Mouse (Mus musculus) urinary bladder, postnatal 36 days (tissue): ENCODE results near the gene Hyls1.
A peak's percentile ranks its signal among the peaks of the same experiment; 100 is the strongest.
"Not testable (repeated sequence)": the region's sequence is repeated elsewhere in the genome, so short reads cannot be mapped to it uniquely, and the experiment has no call there.

ENCODE experiments used
- DNase-seq, 2 experiments: peaks; one replicate each; pipeline ENCODE4 v3.0.0; 2022; ENCODE audit warnings: low spot score in 2 of 2, mixed read lengths in 1 of 2

Hyls1 gene

DNA sequence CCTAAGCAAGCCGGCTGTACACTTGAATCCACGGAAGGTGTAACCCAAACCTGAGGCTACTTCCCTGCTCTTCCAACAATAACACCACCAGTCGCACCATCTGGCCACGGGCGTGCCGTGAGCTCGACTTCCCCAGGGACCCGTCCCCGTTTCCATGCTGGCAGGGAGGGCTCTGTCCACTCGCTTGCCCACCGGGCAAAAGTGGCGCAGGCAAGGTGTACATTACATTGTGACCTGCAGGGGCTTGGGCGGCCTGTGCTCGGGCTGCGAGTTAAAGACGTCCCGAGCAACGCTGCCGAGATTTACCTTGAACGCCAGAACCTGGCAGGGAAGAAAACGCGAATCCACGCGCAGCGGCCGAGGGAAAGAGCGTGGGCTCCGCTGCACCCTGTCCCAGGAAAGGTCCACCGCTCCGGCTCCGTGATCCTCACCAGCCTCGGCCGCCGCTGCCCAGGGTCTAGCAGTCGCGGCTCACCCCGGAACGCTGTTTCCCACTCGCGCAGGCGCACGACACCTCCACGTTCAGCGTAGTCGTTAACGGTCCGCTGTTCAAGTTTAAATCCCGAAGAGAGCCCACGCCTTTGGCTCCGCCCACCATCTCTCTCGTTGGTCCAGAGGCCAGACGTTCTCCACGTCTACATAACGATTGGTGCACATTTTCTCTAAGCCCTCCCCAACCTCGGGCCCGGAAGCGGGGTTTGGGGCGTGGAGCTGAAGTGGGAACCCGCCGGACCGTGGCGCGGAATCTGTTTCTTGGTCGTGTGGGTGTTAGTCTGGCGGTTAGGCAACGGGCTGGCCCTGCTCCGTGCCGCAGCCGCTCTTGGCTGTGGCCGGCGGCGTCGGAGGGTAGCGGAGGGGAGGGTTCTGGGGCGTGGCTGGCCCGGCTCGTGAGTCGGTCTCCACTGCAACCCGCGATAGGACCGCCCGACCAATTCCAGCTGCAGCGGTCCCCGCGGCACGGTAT is at the start of gene Hyls1, which contains the start of gene Pate2:
Gene Hyls1 (minus strand): TSS at position 828 of the 964 bp plus-strand sequence.
Gene Pate2 (plus strand): TSS at position 714 of the 964 bp plus-strand sequence.
- DNase-seq, result peak; percentile 81 to 92

DNA sequence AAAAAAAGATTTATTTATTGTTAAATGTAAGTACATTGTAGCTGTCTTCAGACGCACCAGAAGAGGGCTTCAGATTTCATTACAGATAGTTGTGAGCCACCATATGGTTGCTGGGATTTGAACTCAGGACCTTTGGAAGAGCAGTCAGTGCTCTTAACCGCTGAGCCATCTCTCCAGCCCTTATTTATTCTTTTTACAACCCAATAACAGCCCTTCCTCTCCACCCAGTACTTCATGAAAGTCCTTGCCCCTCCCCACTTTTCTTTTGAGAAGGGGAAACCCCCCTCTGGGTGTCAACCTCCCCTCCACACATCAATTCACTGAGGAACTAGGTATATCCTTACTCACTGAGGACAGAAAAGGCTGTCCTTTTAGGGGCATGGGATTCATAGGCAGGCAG is 46.6 kb upstream of the Hyls1 start:
- not testable (repeated sequence) for DNase-seq

DNA sequence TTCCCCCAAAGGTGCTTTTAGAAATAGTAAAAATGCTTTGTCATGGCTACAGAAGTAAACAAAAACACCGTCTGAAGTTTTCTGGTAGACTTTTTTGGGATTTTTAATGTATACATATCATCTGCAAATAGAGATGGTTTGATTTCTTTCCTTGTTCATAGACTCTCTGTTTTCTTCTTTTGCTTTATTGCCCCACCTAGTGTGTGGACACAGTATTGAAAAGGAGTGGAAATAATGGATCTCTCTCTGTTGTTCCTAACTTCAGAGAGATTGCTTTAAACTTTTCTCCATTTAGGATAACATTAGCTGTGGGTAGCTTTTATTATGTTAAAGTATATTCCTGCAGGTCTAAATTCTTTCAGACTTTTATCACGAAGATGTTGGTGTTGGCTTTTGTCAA is 43.8 kb upstream of the Hyls1 start:
- DNase-seq, result no peak

DNA sequence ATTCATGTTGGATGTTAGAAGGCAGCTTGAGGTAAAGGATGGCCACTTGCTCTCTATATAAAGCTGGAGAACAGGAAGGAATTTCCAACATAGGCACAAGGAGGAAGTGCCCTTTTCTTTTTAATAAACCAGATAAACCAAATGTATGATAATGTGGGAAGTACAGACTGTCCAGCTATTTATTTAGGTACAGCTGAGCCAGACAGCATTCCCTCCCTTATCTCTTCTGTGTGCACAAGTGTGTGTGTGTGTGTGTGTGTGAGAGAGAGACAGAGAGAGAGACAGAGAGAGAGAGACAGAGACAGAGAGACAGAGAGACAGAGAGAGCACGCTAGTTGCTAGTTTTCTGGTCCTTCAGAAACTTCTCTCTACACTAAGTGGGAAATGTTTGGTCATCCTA is 41.6 kb upstream of the Hyls1 start, which contains the start of gene Pate4:
Gene Pate4 (minus strand): TSS at position 101 of the 400 bp plus-strand sequence.
- no peak for DNase-seq

DNA sequence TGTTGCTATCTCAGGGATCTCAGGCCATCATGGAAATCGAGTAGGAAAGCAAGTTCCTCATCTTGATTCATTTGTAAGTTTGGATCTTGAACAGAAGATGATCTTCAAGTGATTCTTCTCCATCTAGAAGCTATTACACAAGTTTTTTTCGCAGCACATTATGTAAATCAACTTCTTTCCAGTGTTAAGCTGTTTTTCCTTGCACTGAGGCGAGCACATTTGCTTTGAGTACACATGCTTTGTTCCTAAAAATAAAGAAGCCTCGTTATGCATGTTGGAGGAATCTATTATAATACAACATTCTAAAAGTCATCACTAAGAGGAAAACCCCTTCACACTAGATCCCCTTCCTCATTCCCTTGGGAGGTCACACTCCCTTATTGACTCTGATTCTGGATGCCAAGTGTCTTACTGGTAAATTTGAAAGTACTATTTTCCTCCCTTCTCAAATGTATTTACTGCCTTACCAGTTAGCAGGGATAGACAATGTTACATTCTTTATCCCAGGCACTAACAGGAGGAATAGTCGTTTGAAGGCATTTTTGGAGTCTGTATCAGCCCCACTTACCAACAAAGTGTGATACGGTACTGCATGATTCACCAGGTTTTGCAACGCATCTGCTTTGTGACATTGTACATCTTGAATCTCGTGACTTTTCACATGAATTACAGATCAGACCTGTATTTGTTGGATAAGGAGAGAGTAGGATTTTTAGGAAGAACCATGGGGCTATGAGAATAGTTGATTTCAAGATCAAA is 37.6 kb upstream of the Hyls1 start:
- DNase-seq, result no peak

DNA sequence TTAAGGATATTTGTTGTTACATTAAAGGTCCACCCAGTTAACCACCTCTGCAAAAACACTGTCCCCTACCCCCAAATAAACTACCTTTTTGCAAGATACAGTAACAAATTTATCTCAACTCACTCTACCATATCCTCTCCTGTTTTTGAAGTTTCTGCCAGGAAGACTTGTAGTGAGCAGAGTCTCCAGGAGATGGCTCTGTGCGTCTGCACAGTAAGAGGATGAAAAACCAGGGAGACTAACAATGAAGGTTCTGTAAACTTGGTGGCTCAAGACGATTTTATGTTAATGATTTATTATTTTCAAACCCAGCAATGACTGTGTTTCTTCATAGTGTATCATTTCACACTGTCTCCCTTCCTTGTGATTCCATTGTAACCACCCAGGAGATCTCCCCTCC is 22.7 kb upstream of the Hyls1 start:
- no peak for DNase-seq

DNA sequence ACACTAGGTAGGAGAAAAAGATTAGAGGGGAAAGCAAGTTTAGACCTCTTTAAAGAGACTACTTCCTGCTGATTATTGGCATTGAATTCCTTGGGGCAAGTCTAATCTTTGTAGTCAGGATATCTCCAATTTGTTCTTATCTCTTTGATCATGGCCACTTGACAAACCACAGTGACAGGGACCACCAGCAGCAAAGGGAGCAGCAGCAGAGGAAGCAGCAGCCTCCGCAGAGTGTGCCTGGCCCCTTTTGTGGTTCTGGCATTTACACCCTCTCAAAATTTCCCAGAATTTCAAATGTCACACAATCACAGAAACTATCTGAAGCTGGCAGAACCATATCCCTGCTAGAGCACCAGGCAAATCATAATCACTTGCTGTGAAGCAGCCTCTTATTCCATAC is 17.5 kb upstream of the Hyls1 start:
- no peak for DNase-seq

DNA sequence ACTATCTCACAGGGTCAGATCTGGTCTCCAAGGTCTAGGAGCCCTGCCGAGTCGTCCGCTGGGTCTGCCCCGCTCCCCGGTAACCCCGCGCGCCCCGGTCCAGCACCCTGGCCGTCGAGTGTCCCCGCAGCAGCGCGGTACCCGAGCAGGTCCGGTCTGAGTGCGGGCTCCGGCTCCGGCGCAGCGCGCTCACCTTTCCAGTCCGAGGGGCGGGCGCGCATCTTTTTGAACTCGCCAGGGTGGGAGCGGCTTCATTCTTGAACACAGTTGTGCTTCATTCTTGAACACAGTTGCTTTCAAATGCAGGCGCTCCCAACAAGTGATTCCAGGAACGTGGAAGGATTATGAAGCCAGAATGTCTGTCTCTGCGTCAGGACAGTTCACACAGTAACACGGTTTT is 4.2 kb upstream of the Hyls1 start:
- no peak for DNase-seq

DNA sequence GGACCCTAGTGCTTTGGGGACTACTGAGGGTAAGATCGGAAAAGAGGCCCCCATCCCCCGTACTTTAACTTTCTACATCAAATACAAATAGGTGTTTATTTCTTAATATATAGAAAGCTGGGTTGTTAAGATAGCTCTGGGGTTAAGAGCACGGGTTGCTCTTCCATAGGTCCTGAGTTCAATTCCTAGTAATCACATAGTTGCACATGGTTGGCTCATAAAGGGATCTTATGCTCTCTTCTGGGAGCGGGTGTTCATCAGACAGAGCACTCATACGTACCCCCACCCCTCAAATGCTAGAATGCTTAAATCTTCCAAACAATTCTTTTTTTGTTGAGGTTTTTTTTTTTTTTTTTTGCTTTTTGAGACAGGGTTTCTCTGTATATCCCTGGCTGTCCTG is 465 bp upstream of the Hyls1 start:
- DNase-seq, result no peak

DNA sequence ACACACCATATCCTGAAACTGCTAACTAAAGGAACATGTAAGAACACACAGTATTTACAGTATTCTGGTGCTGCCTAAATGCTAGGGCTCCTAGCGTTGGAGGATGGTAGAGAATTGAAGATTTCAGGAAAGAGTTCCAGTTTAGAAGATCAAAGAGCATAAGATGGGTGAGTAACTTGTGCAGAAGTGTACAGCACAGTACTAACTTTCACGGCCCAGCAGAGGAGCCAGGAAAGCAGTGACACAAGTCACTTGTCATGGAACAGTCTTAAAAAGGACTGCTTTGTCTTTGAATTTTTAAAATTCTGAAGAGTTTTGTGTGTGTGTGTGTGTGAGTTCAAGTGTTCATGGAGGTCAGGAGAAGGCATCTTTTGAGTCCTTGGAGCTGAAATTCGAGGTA is 2.2 kb downstream of the Hyls1 start:
- DNase-seq, result no peak

DNA sequence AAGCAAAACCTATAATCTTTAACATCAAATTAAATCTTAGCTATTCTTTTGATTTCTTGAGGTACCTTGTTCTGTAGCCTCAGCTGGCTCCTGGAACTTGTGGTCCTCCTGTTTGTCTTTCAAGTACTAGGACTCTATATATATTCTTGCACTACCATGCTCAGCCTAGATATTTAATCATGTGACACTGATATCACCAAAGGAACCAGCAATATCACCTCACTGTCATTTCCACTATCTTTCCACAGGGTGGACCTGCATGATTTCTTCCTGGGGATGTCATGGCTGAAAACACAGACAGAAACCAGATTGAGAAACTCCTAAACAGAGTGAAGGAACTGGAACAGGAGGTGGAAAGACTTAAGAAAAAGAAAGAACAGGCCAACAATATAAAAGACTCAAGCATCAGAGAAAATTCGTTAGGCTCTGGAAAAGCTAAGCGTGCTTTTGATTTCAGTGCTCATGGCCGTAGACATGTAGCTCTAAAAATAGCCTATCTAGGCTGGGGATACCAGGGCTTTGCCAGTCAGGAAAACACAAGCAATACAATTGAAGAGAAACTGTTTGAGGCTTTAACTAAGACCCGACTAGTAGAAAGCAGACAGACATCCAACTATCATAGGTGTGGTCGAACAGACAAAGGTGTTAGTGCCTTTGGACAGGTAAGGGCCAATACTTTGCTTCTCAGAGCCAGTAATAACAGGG is 5.5 kb downstream of the Hyls1 start:
- no peak for DNase-seq

DNA sequence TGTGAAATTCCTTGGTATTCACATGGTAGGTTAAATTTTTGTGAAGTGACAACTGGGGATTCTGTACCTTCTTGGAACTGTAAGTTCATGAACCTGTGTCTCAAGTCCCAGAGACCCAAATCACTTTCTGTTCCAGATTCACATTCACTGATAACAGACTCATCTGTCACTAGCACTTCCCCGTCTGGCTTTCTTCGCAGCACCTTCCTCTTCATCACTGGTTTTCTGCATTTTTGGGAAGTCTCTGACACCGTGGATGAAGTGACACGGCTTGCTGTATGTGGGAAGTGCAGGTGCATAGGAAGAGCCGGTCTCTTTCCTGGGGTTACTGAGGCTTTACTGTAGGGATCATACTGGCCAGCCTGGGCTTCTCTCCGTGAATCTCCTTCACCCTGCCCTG is 8.6 kb downstream of the Hyls1 start:
- DNase-seq, result no peak

DNA sequence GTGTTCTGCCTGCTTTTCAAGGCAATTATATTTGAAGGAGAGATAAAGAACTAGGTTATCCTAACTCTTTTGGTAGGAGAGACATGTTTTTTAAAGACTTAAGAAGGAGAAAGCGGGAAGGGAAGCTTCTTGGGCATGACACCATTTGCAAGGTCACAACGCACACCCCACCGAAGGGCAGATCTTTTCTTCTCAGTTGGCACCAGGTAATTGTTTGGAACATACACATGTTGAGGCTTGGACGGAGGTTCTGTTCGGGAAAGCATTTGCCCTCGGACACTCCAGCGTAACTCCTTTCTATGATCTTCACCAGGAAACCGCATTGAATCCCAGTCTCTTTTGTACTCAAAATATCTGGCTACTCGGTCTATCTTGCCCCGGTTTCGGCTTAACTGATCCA is 9.1 kb downstream of the Hyls1 start:
- DNase-seq, result no peak

DNA sequence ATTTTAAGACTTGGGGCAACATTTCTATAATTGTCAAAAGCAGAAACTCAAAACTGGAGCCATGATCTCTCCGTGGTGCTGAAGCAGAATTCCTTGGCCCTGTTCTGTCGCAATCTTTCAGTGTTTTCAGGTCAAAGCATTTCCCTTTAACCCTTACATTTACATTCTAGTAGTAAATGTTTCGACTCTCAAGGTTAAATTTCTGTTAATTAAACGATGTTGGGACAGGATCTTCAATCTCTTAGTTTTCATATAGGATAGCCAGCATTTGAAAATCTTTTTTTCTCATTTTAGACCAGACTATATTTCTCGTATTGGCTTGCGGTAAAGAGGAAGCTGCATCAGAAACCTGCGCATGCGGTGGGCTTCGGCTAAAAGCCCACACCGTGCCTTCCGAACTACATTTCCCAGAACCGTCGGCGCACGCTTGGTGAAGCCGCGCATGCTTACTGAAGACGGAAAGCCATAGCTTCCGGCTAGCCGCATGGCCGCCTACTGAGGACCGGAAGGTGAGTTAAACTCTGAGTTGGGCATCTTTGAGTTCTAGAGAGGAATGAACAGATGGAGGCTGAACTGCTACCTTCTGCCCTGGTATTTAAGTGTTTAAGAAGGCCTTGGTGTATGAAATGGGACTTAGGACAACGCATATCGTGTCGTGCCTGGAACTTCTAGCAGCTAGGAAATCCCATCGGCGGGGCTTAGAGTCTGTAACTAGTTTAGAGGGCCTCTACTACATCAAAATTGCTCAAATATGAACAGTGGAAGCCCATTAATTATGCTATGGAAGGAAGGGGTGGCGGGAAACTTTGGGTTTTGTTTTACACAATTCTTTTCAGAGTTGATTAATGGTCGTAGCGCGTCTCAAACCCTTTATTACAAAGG is 10.9 kb downstream of the Hyls1 start:
- peak; percentile 57 to 68 for DNase-seq

DNA sequence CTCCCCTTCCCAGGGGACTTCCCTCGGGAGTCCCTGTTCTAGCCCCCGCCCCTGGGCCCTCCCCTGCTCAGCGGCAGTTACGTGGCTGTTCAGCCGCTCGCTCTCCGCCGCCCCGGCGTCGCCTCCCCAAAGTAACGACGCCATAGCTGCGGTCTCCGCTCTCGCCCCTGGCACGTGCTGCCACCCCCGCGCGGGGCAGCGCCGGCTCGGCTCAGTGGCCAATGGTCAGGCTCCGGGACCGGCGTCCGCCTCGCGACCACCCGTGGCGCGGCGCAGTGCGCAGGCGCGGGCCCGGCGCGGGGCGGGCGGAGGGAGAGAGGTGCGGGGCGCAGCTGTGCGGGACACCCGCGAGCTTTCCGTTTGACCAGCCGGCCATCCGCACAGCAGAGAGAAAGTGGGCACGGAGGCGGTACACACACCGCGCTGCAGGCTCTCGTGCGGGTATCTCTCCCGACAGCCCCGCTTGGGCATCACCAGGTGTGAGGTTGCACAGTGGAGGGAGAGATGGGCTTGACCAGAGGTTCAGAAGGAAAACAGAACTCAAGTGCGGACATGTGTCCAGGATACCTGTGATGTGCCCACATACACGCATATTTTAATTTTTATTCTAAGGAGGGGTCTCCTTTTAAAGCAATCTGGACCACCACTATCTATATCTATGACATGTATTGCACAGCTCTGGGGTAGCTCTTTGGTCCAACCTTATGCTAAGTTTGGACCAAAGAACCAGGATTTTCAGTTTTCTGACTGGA is 11.8 kb downstream of the Hyls1 start, which contains the start of the genes Ddx25 and Pus3:
Gene Ddx25 (minus strand): TSS at position 272 of the 752 bp plus-strand sequence.
Gene Pus3 (plus strand): TSS at position 339 of the 752 bp plus-strand sequence.
- DNase-seq, result no peak

DNA sequence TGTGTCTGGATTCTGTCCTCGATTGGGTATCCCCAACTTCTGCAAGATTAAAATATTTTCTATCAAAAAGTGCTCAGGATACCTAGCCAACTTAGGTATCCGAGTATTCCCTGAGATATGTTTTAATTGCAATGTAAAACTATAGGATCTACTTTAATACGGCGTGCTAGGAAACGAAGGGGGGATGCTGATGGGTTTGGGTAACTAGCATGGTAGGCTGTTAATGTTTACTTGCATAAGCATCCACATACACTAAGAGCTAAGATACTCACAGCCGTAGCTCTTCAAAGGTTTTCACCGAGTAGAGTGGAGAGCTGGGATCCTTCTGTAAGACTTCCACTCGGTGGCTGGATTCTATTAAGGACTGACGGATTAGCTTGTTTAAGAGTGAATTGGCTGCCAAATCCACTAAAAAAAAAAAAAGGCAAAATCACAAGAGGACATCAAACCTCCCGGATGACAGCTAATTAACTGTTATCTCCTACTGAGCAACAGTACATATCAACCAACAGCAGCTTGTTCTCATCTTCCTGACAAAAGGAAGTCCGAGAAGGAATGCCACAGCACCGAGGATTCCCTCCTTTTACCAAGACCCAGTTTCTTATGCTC is 13.6 kb downstream of the Hyls1 start:
- no peak for DNase-seq

DNA sequence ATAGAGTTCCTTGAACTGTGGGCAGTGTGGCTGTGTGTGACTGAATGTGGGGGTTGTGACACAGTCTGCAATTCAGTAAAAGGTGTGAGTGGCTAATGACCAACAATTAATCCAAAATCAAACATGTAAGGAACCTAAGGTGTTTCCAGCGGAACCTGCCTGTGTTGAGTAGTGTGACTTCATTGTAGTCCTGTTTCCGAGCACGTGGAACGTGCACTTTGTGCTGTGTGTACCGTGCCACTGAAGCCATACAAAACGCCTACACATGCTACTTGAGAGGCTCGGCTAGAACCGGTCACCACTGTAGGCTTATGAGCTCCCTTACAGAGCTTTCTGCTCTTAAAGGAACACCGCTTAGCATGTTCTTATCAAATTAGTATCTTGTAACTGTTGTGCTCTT is 21.7 kb downstream of the Hyls1 start:
- DNase-seq, result no peak

DNA sequence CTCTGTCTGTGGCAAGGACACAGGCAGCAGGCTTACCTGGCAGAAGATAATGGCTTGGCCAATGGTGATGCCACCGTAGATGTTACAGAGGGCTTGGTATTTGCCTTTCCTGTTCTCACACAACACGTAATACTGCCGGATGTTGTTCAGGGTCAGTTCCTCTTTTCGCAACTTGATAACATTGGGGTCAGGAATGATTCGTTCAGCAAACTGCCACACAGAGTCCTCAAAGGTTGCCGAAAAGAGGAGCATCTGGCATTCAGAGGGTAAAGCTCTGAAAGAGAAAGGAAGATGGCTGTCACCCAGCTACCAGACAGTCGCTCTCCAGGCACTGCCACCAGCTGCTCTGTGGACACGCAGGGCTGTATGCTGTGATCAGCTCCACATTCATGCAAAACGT is 23.5 kb downstream of the Hyls1 start:
- DNase-seq, result no peak

DNA sequence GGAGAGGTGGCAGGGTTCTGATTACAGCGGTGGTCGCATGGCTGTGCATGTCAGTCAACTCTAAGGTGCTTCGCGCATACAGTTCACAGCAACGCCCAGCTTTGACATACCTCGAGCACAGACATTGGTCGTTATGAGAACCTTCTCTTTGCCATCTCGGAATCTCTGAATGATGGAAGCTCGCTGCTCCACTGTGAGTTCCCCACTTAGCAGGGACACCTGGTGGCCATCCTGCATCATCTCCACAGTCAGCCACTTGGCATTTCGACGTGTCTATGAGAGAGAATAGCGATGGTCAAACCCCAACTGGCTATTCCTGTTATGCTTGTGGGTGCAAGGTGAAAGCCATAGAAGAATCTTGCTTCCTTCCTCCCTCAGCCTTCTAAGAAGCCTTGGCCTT is 24.5 kb downstream of the Hyls1 start:
- no peak for DNase-seq

DNA sequence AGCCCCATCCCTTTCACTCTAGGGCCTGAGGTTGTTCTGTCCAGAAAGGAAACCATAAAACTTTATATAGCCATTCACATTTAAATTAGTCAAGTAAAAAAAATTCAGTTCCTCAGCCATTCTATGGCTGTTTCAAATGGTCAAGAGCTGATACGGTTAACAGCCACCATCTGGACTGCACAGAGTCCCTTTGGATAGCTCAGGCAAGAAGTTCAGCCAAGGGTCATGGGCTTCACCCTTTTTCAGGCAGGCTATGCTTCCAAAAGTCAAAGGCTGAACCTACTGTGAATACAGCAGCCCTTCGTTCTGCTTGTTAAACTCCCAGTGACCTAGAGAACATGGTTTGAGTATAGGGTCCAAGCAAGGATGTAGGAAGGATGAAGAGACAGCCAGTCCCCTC is 25.5 kb downstream of the Hyls1 start:
- DNase-seq, result no peak
